Mouse (Mus musculus): ENCODE results near the gene Fam102a. TPM values are rescaled to one million over a fixed set of nuclear protein-coding genes. Genes with fewer than 3 reads are reported as not detected.

The Fam102a gene
- polyA plus RNA-seq, 1 experiment from 2014 or later = 16.6 TPM

DNA sequence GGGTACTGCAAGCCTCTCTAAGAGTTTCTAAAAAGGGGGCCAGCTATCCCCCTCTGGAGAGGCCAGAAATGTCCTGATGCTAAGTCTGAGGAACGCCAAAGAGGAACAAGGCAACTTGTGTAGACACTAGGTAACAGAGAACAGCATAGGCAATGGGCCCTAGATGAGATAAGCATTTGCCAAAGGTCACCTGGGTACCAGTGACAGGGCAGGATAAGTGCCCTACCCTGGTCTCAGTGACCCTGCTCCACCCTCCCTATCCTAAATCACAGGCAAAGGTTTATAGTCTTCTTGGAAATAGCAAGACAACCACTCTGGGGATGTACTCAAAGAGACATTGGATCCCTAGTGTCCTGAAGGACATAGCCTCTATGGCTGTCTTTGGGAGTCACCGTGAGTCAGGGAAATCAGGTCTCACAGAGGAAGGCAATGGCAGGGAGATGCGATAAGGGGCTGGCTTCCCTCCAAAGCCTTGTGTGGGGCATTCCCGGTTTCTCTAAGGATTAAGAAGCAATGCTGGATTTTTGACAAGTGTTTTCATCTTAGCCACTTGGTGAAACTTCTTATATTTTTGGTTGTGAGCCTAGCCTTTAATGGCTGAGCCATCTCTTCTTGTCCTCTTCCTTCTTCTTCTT lies 17.8 kb upstream of the Fam102a start:
- H3K4me3 ChIP-seq (ENCODE audit: low read depth, low read length) = no peak overlapping the region
- no peak overlapping the region for H3K4me2 ChIP-seq (replicated peaks; ENCODE audit: low read depth)
- no peak for TF ChIP-seq CTCF (IDR thresholded peaks at IDR 0.05; ENCODE audit: low read depth)
- no peak for TF ChIP-seq EP300 (optimal IDR thresholded peaks at IDR 0.05)
- H3K36me3 ChIP-seq (ENCODE audit: control insufficient read depth, insufficient read depth, low read length) = no peaks in the 10 kb centered on the region
- 68% methylated on average over 4 of the region's 4 CpGs for WGBS
- H3K27me3 ChIP-seq (ENCODE audit: control insufficient read depth, insufficient read depth, low read length) = no peaks in the 10 kb centered on the region
- H3K4me1 ChIP-seq (replicated peaks; ENCODE audit: control insufficient read depth, insufficient read depth) = no peaks in the 10 kb centered on the region
- no peak overlapping the region for H3K9ac ChIP-seq (ENCODE audit: low read length)
- no peak overlapping the region for H3K27ac ChIP-seq (replicated peaks)
- DNase-seq (ENCODE audit: low spot score) (peak; percentile 50), ATAC-seq (ENCODE audit: low FRiP score, low TSS enrichment) (no peak)
- no peaks in the 10 kb centered on the region for H3K9me3 ChIP-seq (ENCODE audit: control insufficient read depth, low read length)

DNA sequence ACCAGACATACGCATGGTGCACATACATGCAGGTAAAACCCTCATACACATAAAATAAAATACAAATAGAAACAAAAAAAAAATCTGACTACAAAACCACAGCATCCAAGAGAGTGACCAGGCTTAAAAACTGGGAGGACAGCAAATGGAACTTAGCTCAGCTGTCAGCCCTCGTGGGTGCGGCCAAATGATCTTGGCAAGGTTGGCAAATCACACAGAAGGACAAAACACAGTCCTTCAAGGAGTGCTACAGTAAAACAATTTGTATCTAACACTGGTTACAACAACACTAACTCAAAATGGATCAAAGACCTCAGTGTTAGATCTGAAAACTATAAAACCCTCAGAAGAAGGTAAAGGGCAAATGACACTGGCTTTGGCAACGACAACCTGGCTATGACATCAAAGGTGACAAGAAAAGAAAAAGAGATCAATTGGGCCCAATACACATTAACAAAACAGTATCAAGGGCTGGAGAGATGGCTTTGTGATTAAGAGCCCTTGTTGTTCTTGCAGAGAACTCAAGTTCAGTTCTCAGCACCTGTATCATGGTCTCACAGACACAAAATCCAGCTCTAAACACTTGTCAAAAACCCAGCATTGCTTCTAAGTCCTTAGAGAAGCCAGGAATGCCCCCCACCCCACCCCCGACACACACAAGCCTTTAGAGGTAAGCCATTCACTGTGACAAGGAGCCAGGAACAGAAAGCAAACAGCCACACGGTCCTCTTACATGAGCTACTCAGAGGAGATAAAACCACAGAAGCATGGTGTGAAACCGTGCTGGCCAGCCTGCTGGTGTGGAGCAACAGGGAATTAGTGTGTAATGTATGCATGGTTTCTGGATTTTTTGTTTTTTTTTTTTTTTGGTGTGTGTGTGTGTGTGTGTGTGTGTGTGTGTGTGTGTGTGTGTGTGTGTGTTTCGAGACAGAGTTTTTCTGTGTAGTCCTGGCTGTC lies 14.8 kb upstream of the Fam102a start:
- no peak for ATAC-seq (ENCODE audit: low FRiP score, low TSS enrichment)
- TF ChIP-seq EP300 (optimal IDR thresholded peaks at IDR 0.05) (no peak), CTCF (IDR thresholded peaks at IDR 0.05; ENCODE audit: low read depth) (0 out of 2 replicates have a peak, but pooled peaks have one; percentile 19)
- no peak for DNase-seq (ENCODE audit: low spot score)

DNA sequence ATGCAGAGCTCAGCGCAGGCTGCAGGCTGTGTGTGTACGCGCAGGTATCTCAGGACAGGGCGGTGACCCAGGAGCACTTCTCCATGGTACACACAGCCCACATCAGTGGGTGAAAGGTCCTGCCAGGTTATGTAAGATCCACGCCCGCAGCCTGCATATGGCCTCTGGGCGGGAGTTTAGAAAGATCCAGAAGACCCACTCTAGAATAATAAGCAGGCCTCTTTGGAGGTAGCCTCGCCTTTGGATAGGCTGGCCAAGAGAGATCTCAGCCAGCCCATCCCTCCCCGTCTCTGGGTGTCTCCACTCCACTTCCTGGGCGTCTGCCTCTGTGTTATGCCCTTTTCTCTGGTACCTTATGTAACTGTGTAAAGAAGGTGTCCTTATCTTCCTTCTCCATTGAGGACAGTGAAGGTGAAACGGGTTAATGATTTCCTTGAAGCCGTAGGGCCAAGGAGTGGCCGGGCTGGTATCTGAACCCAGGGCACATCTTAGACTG lies 10.5 kb upstream of the Fam102a start:
- H3K9ac ChIP-seq (ENCODE audit: low read length) = no peak overlapping the region
- ATAC-seq (ENCODE audit: low FRiP score, low TSS enrichment) = peak; percentile 92
- H3K4me1 ChIP-seq (replicated peaks; ENCODE audit: control insufficient read depth, insufficient read depth) = no peaks in the 10 kb centered on the region
- H3K27ac ChIP-seq (replicated peaks) = peak overlapping the region; percentile 35; the same call in 1 of the 2 replicates
- H3K36me3 ChIP-seq (ENCODE audit: control insufficient read depth, insufficient read depth, low read length) = no peaks in the 10 kb centered on the region
- H3K9me3 ChIP-seq (ENCODE audit: control insufficient read depth, low read length) = no peaks in the 10 kb centered on the region
- no peak overlapping the region for H3K4me3 ChIP-seq (ENCODE audit: low read depth, low read length)
- TF ChIP-seq CTCF (IDR thresholded peaks at IDR 0.05; ENCODE audit: low read depth) = no peak
- no peak for TF ChIP-seq EP300 (optimal IDR thresholded peaks at IDR 0.05)
- H3K27me3 ChIP-seq (ENCODE audit: control insufficient read depth, insufficient read depth, low read length) = no peaks in the 10 kb centered on the region
- WGBS = 59% methylated on average over 13 of the region's 13 CpGs
- DNase-seq (ENCODE audit: low spot score) = peak; percentile 86
- H3K4me2 ChIP-seq (replicated peaks; ENCODE audit: low read depth) = no peak overlapping the region

More for the DNA sequence above, 14.8 kb upstream of the Fam102a start:
- no peaks in the 10 kb centered on the region for H3K36me3 ChIP-seq (ENCODE audit: control insufficient read depth, insufficient read depth, low read length)
- 61% methylated on average over 8 of the region's 8 CpGs for WGBS
- no peak overlapping the region for H3K9ac ChIP-seq (ENCODE audit: low read length)
- H3K27ac ChIP-seq (replicated peaks) = peak overlapping the region; percentile 13; the same call in 1 of the 2 replicates
- no peaks in the 10 kb centered on the region for H3K9me3 ChIP-seq (ENCODE audit: control insufficient read depth, low read length)
- no peak overlapping the region for H3K4me2 ChIP-seq (replicated peaks; ENCODE audit: low read depth)
- H3K4me3 ChIP-seq (ENCODE audit: low read depth, low read length) = no peak overlapping the region
- H3K4me1 ChIP-seq (replicated peaks; ENCODE audit: control insufficient read depth, insufficient read depth) = no peaks in the 10 kb centered on the region
- no peaks in the 10 kb centered on the region for H3K27me3 ChIP-seq (ENCODE audit: control insufficient read depth, insufficient read depth, low read length)

DNA sequence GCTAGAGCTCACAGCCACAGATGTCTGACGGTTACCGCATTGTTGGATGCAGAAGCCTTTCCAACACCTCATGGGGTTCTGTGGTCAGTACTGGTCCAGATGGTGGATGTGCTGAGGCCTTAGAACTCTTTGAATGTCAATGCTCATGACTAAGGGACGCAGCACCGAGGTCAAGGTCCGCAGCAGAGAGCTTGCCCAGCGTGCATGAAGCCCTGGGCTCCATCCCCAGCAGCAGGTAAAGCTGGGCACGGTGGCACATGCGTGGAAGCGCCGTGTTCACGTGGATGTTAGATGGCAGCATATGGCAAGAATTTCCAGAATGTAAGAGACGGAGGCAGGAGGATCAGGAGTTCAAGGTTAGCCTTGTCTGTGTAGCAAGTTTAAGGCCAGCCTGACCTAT lies 9.3 kb upstream of the Fam102a start:
- no peaks in the 10 kb centered on the region for H3K4me1 ChIP-seq (replicated peaks; ENCODE audit: control insufficient read depth, insufficient read depth)
- H3K4me2 ChIP-seq (replicated peaks; ENCODE audit: low read depth) = no peak overlapping the region
- ATAC-seq (ENCODE audit: low FRiP score, low TSS enrichment) (no peak), DNase-seq (ENCODE audit: low spot score) (no peak)
- H3K27me3 ChIP-seq (ENCODE audit: control insufficient read depth, insufficient read depth, low read length) = no peaks in the 10 kb centered on the region
- no peak overlapping the region for H3K9ac ChIP-seq (ENCODE audit: low read length)
- TF ChIP-seq CTCF (IDR thresholded peaks at IDR 0.05; ENCODE audit: low read depth) (no peak), EP300 (optimal IDR thresholded peaks at IDR 0.05) (no peak)
- no peak overlapping the region for H3K4me3 ChIP-seq (ENCODE audit: low read depth, low read length)
- WGBS = 85% methylated on average over 12 of the region's 12 CpGs
- H3K27ac ChIP-seq (replicated peaks) = peak overlapping the region; percentile 78
- H3K9me3 ChIP-seq (ENCODE audit: control insufficient read depth, low read length) = no peaks in the 10 kb centered on the region
- H3K36me3 ChIP-seq (ENCODE audit: control insufficient read depth, insufficient read depth, low read length) = no peaks in the 10 kb centered on the region

DNA sequence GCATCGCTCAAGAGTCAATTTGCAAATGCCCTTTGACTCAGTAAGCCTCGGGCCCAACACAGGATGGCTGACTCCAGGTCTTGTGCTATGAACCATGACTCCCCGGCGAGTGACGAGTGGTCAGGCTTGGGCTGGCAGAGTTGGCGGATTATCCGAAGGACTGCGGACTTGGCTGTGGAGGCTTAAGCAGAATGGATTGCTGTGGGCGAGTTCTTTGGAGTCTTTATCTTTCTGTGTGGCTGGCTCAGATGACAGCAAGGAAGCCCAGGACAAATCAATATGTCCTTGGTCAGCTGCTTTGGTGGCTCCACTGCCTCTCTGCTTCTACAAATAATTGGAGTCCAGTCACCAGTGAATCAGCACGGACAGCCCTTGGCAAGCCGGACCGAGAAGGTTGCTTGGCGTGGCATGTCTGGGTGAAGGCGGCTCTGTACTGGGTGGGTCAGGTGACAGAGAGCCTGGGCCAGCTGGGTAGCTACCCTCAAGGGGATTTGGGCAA lies 7.6 kb upstream of the Fam102a start:
- no peak for TF ChIP-seq CTCF (IDR thresholded peaks at IDR 0.05; ENCODE audit: low read depth)
- TF ChIP-seq EP300 (optimal IDR thresholded peaks at IDR 0.05) = no peak

More for the DNA sequence above, 7.6 kb upstream of the Fam102a start:
- Histone ChIP-seq H3K4me2 (replicated peaks; ENCODE audit: low read depth) (no peak overlapping the region), H3K9ac (ENCODE audit: low read length) (no peak overlapping the region), H3K36me3 (ENCODE audit: control insufficient read depth, insufficient read depth, low read length) (no peaks in the 10 kb centered on the region), H3K27ac (replicated peaks) (0 out of 2 replicates have a peak overlapping the region, but pooled peaks have one; percentile 24), H3K9me3 (ENCODE audit: control insufficient read depth, low read length) (no peaks in the 10 kb centered on the region), H3K27me3 (ENCODE audit: control insufficient read depth, insufficient read depth, low read length) (no peaks in the 10 kb centered on the region), H3K4me3 (ENCODE audit: low read depth, low read length) (no peak overlapping the region), H3K4me1 (replicated peaks; ENCODE audit: control insufficient read depth, insufficient read depth) (no peaks in the 10 kb centered on the region)
- WGBS = 76% methylated on average over 14 of the region's 14 CpGs
- peak; percentile 51 for DNase-seq (ENCODE audit: low spot score)
- peak; percentile 30; the same call in 1 of the 2 replicates for ATAC-seq (ENCODE audit: low FRiP score, low TSS enrichment)
